In the genomic region with DNA sequence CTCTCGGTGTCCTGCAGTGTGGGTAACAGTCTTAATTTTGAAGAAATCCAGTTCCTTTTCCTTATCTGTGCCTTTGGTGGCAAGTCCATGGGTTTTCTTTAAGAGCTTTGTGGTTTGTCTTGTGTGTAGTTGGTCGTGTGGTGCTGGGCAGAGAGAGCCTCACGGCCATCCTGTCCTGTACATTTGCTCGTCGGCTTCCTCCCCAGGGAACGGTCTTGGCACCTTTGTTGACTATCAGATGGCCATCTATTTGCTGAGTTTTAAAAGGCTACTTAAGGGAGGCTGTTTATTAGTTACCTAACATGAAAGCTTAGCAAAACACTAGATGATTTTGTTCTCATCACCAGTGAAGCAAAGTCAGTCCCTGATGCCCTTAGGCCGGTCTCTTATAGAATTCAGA, we compare ENCODE assay signal across 28 mouse cellular contexts. TPM values are rescaled to one million over a fixed set of nuclear protein-coding genes. Genes with fewer than 3 reads are reported as not detected.
DNase-seq lines count a peak whose midpoint lies in the region; ATAC-seq lines count a peak whose summit lies in the region.
"Had no signal": no experiment of that assay in that cellular context is flagged by ENCODE, and none has a peak within 500 bp of the region (broad histone marks: within the 10 kb centered on the region; RNA-seq: fewer than 3 reads in every experiment).

No protein-coding gene starts in this region.

- peak; percentile 25 to 45 for DNase-seq in cerebellum, postnatal 10 days
- no peak for DNase-seq in cerebellum, adult 8-10 months
- peak; percentile 57 to 65 for DNase-seq in gastrocnemius, adult 8-10 months (ENCODE audit: low spot score in 2 of 2)
- no peak for DNase-seq in gastrocnemius, postnatal 10 days
- DNase-seq in 416B (ENCODE audit: low read depth) (peak; percentile 9), adipocyte (ENCODE audit: low spot score) (no peak)
- DNase-seq in induced T-regulatory cell, adult 2 months (ENCODE audit: low read depth): peak; percentile 66
- DNase-seq: adrenal gland, postnatal 14 days; B cell, adult 2 months; cerebellum, adult 11-12 months; cerebellum, adult 9-10 months; cerebellum, postnatal 25 days; forebrain, postnatal 0 days; kidney, adult 11 months; kidney, adult 8-10 months had no signal

- no peak for ATAC-seq in activated CD4-positive, CD25-positive, alpha-beta regulatory T cell, adult 4 months
- ATAC-seq: forebrain, embryonic 14.5 days; forebrain, postnatal 0 days; intestine, embryonic 15.5 days had no signal

RNA-seq across cellular contexts. Expression of a gene that starts 15.2 kb away (rescaled TPM):
- under 1 TPM in 1 of 4 experiments, not detected in 3; 0.13 TPM for total RNA-seq in gastrocnemius, adult 8-10 months (2022)
- under 1 TPM in 1 of 2 experiments, not detected in 1; 0.29 TPM for total RNA-seq in gastrocnemius, postnatal 10 days (2021)
- polyA plus RNA-seq in activated CD4-positive, CD25-positive, alpha-beta regulatory T cell, adult 4 months (2017; shearing (Covaris generic)): under 1 TPM in 1 of 2 experiments, not detected in 1; 0.29 TPM
- total RNA-seq: common myeloid progenitor, adult 5-6 weeks; heart, adult 8-10 months; heart, postnatal 25 days; hematopoietic stem cell, adult 5-6 weeks had no signal
- polyA plus RNA-seq: embryonic facial prominence, embryonic 15.5 days; forebrain, embryonic 11.5 days; forebrain, embryonic 14.5 days; forebrain, postnatal 0 days; G1E; heart, embryonic 14.5 days; heart, postnatal 0 days; hindbrain, embryonic 15.5 days had no signal

Comparison
In these comparisons a context has a peak if more than half of its experiments do, and no peak if none do; other contexts are left out.
1. DNase-seq: peak in cerebellum, postnatal 10 days (2 of 2), gastrocnemius, adult 8-10 months (2 of 2), 416B (single experiment) and induced T-regulatory cell, adult 2 months (single experiment); none in cerebellum, adult 8-10 months (single experiment), gastrocnemius, postnatal 10 days (single experiment) and adipocyte (single experiment).